Mouse (Mus musculus) myocyte (in vitro differentiated cells): ENCODE measurements at regions not wholly inside any gene's neighbourhood (a gene's known extent, or its start where the extent isn't known, plus 50 kb on each side); places are given as distances from the start of the nearest gene placed in this dataset.

ENCODE experiments used
- MAX ChIP-seq: IDR thresholded peaks from one replicate; pipeline ENCODE4 v1.6.1; 2011; ENCODE audit warnings: low read depth, mild to moderate bottlenecking, control low read depth
- POLR2A ChIP-seq: IDR thresholded peaks from one replicate; pipeline ENCODE4 v1.6.1; 2011; ENCODE audit warnings: low read depth, mild to moderate bottlenecking, control low read depth, moderate library complexity; ENCODE audit not compliant: insufficient read length
- SRF ChIP-seq: IDR thresholded peaks from one replicate; pipeline ENCODE4 v1.6.1; 2011; ENCODE audit warnings: low read depth; ENCODE audit not compliant: control insufficient read depth, insufficient read length
- USF1 ChIP-seq: IDR thresholded peaks from one replicate; pipeline ENCODE4 v1.6.1; 2011; ENCODE audit warnings: low read depth, mild to moderate bottlenecking, control low read depth, moderate library complexity

DNA sequence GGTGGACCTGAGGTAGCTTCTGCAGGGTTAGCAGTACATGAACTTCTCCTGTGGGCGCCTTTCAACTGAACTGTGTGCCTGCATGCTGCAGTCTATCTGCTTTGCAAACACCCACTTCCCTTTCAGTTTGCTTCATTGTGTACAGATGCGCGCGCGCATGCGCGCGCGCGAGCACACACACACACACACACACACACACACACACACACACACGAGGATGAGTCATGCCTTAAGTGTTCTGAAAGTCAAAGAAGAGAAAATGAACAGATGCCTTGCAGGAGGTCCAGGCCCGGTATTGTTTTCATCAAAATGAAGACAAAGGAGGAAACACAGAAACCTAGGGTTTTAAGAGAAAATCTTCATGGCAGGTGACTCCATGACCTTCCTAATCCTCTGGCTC lies 124.3 kb downstream of the Asb1 start:
- TF ChIP-seq POLR2A (no peak), SRF (no peak), USF1 (no peak), MAX (no peak)
